Mouse (Mus musculus) spleen, adult 2 months (tissue): ENCODE results near the gene Zdhhc5.

Experiments
- CTCF ChIP-seq: fragments of 200-500 bp; IDR thresholded peaks from 2 replicates; pipeline ENCODE4 v1.5.1; 2011; ENCODE audit warnings: mild to moderate bottlenecking, inconsistent platforms; ENCODE audit not compliant: insufficient read depth, insufficient read length, insufficient replicate concordance; ENCODE audit errors: extremely low read depth
- POLR2A ChIP-seq: fragments of 200-500 bp; IDR thresholded peaks from 2 replicates; pipeline ENCODE4 v1.6.1; 2011; ENCODE audit warnings: low read depth, low read length, inconsistent platforms

DNA sequence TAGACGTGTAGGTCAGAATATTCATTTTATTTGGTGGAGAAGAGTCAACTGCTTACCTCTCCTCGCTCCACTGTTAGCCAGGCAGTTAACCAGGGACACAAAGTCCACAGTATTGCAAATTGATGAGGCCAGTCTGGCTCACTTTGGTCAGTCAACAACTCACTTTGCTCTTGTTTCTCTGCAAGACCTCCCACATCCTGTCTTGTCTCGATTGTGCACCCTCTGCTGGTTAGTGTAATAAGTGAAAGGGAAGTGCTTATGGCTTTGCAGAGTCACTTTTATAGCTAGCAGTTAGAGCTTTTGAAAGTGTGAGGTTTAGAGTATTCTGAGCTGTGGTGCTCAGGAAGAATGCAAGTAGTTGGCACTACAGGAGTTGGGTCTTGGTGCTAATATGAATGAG, 54.7 kb downstream of the Zdhhc5 start:
- TF ChIP-seq POLR2A (no peak), CTCF (no peak; the same call in 1 of the 2 replicates)
